Mouse (Mus musculus) kidney, adult 2 months (tissue): ENCODE measurements around the gene Foxd1.

ENCODE experiments used
- CTCF ChIP-seq: fragments of 200-500 bp; conservative IDR thresholded peaks from 2 replicates; pipeline ENCODE4 v1.5.1; 2011; ENCODE audit warnings: low read depth, mild to moderate bottlenecking, control low read depth, low read length, moderate library complexity, mixed read lengths; ENCODE audit not compliant: insufficient read depth, insufficient read length
- POLR2A ChIP-seq: fragments of 200-500 bp; IDR thresholded peaks from one replicate; pipeline ENCODE4 v1.6.1; 2011; ENCODE audit warnings: low read depth, low read length, control low read depth

- no peak for TF ChIP-seq CTCF
- TF ChIP-seq POLR2A = no peak
Observed at GRCm38 (mm10) chr13:98308004-98308403, 46.0 kb upstream of the Foxd1 start.
